Mouse (Mus musculus) cerebellum, postnatal 10 days (tissue): ENCODE measurements around the gene Capn2.
A peak's percentile ranks its signal among the peaks of the same experiment; 100 is the strongest.

ENCODE experiments used
- DNase-seq, 2 experiments: peaks; one replicate each; pipeline ENCODE4 v3.0.0; 2021; ENCODE audit warnings: mixed read lengths in 2 of 2

Gene Capn2

GRCm38 (mm10) chr1:182500224-182500623 lies 17.2 kb downstream of the Capn2 start:
- DNase-seq: no peak

DNA sequence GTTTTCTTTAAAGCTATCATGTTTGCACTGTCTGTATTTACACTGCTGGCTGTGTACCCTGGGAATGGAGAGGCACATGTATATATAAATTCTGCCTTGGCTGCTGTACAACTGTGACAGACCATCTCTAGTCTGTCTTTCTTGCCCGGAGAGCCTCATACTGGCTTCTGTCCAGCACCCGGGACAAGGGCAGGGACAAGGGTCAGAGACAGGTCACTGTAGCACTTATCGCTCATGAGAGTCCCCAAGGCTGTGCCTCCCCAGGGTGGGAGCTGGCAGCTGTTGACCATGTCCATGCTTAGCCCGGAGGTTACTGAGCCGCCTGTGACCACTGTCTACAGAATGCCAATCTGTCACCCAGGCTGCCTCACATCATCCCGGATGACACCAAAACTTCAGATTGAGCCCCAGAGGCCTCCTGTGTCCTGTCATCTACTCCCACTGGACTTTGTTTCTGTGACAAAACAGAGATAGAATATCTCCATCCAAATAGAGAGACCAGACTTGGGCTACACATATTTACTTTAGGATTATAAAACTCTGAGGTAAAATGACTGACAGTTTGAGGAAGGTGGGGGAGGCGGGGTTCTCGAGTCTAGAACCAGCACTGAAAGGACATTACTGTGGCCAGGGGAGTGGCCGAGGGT lies 17.8 kb downstream of the Capn2 start:
- peak; percentile 37 to 40 for DNase-seq

- peak in 1 of 2 experiments; percentile 11 for DNase-seq
Measured at GRCm38 (mm10) chr1:182497736-182498135, 19.7 kb downstream of the Capn2 start.

GRCm38 (mm10) chr1:182496685-182497084 lies 20.7 kb downstream of the Capn2 start:
- no peak for DNase-seq

DNA sequence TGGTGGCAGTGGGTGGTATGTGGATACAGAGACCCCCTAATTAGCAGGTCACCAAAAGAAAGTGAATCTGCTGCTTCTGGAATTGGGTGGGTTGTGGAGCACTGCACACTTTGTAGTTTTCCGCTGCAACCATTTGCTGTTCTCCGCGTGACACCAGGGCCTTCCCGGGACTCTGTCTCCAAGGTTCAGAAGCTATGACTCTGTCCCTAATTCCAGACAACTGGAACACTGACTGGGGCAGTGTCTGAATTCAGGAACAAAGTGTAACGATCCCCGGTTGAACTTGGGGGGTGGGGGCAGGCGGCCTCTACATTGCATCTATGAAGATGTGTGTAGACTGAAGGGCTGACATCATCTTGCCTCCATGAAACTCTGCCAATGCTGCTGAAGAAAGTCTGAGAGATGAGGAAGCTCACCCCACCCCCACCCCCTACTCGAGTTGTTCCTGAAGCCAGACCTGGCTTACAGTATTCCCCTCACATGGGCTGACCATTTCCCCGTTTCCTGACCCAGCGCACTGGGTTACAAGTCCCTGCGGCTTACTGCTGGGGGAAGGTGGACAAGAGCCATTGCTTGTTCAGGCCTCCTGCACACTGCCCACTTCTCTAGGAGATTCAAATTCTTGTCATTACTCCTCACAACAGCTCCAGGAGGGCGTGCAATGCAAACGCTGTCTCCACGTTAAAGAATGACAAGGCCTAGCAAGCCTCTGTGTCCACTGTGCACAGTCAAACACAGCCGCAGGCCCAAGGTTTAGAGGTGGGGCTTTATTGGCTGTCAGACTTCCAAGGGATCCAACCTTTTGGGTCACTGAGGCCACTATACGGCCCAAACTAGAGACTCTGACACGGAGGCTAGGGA lies 22.9 kb downstream of the Capn2 start:
- no peak for DNase-seq

- no peak for DNase-seq
Measured at GRCm38 (mm10) chr1:182491839-182492238, 25.6 kb downstream of the Capn2 start.

DNA sequence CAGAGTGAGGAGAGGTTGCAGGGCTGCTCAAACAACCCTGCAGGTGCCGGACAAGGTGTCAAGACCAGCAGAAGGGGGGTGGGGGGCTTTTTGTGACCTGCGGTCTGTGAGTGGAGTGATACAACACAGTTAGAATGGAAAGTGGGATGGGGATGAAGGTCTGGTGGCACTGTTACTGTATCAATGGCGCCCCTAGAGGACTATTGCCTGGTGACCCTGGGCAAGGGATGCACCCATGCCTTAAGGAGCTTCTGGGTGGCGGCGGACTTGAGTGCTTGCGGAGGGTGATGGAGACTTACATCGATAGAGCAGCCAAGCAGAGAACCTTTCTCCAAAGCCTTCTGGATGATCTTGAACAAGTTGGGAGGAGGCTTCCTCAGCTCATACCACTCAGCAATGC lies 26.8 kb downstream of the Capn2 start:
- DNase-seq: peak; percentile 23 to 36

- peak; percentile 95 to 96 for DNase-seq
Measured at GRCm38 (mm10) chr1:182489803-182490452, 27.5 kb downstream of the Capn2 start.

DNA sequence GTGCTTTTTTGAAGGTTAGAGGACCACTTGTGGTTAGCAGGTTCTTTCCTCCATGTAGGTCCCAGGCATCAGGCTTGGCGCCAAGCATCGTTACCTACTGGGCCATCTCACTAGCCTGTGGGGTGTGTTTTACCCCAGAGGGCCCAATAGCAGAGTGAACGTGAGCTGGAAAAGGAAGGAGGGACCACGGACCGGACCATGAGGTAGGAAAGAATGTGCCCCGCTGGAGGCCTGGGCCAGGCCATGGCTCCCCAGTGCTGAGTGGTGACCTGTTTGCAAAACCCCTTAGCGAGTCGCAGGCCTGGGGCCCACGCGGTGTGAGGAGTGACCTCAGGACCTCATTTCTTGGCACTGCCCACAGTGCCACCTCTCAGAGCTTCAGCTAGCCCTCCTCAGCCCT lies 28.9 kb downstream of the Capn2 start:
- peak in 1 of 2 experiments; percentile 14 for DNase-seq

DNA sequence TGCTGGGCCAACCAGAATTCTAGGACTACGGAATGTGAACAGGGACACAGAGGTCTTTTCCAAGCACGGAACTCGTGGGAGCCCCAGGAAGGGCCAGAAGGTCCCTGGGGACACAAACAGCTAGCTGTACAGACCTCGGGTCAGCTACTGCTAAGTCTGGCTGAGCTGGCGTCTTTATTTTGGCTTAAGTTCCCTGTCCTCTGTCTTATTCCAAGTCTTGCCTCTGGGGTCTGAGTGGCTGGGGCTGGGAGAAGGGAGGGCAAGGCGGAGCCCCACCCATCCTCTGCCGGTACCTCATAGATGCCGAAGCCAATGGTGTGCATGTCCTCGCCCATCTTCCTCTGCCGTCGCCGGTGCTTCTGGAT lies 33.5 kb downstream of the Capn2 start:
- DNase-seq: no peak

DNA sequence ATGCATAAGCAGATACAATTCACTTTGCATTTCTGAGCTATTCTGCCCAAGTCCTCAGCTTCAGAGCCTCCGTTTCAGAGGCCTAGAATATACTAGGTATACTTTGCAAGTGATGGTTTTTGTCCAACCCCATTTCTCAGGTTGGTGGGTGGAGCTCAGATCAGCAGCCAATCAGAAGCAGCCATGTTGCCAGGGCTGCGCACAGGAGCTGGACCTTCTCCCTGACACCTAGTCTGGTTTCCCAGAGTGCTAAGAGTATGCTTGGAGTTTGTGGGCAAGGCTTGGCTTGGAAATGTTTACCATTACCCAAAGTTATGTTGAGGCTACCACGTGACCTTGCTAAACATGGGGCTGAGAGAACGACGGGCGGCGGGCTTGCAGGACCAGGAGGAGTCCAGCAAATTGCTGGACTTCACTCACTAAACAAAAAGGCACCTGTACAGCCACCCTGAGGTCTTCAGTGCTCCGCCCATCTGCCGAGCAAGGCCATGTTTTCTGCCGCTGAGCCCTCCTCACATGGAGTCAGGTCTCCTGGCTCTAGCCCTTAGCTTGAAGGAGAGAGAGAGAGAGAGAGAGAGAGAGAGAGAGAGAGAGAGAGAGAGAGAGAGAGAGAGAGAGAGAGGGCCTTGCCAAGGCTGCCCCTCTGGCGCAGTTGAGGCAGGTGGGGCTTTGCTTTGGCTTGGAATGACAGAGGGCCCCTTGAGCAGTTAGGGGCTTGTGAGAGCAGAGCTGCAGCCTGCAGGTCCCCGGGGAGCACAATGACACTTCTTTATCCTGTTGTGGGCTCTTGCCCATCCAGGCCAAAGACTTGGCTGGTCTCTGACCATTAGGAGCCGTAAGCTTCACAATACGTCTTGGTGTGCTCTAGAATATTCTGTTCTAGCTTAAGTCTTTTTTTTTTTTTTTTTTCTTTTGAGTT lies 34.2 kb downstream of the Capn2 start:
- DNase-seq: peak in 1 of 2 experiments; percentile 38

DNA sequence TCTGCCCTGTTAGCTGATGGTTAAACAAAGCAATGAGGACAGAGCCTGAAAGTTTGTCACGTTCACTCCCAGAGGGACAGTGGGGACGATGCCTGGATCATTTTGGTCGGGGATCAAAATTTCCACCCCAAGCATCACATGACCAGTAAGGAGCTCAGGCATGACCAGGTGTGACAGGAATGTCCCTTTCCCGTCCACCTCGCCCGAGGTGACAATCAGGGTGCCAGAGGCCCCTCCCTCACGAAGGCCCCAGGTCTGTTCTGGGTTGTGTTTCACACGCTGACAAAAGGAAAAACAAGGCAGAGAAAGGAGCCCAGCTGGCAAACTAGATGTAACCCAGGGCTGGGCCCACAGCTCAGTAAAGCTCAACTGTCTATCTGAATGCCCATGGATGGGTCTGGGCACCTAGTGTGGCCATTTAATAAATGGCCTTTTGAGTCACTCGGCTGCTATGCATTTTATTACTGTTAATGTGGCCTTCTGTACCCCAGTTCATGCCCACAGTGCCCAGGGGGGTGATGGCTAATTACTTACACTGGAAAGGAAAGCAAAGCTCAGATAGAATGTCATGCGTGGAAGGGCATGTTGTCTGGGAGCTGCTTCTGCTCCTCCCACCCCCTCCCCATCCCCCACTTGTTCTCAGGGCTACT lies 35.6 kb downstream of the Capn2 start:
- DNase-seq: no peak

GRCm38 (mm10) chr1:182481138-182481537 lies 36.3 kb downstream of the Capn2 start:
- no peak for DNase-seq

DNA sequence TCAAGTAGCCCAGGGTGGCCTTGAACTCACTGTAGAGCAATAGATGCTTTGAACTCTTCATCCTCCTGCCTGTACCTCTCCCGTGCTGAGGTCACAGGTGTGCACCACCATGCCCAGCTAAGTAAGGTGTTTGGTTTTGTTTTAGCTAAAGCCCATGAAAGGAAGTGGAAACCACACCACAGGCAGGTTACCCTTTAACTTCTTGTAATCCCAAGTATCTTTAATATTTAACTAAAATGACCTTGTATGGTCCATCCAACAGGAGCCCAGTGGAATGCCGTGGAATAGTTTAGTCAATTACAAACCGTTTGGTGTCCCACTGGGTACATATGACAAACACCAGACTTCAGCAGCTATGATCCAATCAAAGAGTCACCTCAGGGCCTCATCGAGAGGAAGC lies 38.5 kb downstream of the Capn2 start:
- DNase-seq: no peak

DNA sequence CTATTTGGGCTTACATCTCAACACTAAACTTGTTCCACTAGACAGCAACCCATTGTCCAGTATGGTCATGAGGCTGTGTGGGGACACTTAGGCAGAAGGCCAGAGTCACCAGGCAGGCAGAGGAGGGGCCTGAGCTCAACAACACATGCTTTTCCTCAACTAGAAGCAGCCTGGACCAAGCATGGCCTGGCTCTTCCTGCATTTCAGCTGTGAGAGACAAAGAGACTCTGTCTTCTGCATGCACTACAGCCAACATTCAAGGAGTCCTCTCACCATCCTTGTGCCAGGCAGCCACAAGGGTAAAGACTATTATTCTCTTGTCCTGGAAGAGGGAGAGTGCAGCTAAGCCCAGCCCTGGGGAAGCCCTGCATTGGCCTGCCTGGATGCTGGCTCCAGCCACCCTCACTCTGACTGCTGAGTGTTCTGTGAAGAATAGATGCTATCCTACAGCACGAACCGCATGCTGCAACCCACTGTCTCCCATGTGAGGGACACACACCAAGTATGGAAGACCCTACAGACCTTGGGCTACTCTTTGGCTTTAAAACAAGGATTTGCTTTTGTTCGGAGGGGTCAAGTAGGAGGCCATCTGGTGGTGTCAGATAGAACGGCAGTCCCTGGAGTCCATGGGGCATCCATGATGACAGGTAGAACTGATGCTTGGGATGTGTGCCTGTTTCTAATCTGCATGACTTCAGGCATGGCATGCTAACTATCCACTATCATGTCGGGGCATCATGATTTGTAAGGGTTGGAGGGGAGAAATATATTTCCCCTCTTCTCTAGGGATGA lies 42.2 kb downstream of the Capn2 start:
- DNase-seq: peak in 1 of 2 experiments; percentile 45

DNA sequence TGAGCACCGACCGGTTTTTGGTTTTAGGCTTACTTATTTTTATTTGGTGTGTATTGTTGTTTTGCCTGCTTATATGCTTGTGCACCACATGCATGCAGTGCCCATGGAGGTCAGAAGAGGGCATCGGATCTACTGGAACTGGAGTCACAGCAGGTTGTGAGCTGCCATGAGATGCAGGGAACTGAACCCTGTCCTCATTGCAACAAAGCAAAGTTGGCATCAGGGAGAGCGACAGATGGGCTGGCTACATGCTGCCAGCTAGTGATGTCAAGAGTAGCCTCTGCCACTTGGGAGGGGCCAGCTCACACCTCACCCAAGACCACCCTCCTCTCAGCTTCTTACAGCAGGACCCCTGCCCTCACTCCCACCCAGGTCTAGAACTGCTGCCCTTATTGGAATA lies 51.4 kb downstream of the Capn2 start:
- peak; percentile 66 to 75 for DNase-seq

GRCm38 (mm10) chr1:182465309-182465708 lies 52.1 kb downstream of the Capn2 start:
- DNase-seq: no peak

GRCm38 (mm10) chr1:182461813-182462212 lies 55.6 kb downstream of the Capn2 start:
- DNase-seq: peak; percentile 95 to 96

DNA sequence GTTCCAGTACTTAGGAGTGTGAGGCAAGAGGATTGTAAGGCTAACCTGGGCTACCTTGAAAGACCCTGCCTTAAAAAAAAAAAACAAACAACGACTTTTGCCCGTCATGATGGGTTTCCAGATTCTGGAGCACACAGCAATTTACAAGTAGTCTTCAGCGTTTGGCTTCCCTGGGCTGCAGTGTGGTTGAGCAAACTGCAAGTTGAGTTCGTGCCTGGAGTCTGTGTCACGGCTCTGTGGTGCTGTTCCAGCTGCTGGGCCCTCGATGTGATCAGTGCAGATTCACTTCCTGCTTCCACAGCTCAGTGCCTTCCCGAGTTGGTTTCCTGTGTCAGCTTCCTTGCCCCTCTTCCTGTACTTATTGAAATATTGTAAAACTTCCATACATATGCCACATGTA lies 56.1 kb downstream of the Capn2 start:
- DNase-seq: peak in 1 of 2 experiments; percentile 27

- no peak for DNase-seq
Measured at GRCm38 (mm10) chr1:182460291-182461244, 56.8 kb downstream of the Capn2 start.
